Mouse (Mus musculus): ENCODE measurements around the gene Ltb.

Ltb gene

DNA sequence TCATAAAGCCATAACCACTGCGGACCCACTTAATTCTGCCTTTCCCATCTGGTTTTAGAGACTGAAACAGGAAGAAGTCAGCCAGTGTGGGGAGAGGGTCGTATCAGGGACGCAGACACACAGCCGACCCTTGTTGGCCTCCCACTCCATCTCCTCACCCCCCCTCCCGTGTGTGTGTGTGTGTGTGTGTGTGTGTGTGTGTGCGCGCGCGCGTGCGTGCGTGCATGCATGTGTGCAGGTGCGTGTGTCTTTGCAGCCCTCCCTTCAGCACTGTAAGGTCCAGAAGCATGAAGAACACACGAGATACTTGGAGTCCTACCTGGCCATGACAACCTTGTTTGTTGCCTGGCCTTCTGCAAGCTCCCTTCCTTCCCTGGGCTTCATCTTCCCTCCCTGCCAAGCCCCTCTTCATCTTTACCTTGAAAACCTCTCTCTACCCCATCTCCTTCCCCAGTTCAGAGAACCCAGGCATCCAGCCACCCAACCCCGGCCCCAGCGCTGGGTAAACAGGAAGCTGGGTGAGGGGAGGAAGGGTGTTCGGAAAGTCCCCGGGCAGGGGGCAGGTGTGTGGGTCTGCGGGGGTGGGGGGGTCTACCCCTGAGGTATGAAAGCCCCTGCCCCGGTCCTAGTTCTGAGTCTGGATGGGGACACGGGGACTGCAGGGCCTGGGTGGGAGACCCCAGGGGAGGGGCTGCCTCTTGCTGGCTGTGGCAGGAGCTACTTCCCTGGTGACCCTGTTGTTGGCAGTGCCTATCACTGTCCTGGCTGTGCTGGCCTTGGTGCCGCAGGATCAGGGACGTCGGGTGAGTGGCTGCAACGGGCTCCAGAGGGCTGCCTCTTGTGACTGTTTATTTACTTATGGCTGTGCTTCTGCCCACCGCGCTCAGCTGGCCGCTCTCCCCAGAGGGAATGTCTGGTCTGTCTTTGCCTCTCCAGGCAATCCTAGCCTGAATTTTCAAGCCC lies at the start of gene Ltb:
Gene Ltb, plus strand, starts transcription at position 559 of the 963 bp plus-strand sequence.
- DNase-seq (ENCODE audit: low read depth, low spot score) = no peak

GRCm38 (mm10) chr17:35146139-35146538 lies 48.1 kb upstream of the Ltb start:
- no peak for DNase-seq (ENCODE audit: low read depth, low spot score)

DNA sequence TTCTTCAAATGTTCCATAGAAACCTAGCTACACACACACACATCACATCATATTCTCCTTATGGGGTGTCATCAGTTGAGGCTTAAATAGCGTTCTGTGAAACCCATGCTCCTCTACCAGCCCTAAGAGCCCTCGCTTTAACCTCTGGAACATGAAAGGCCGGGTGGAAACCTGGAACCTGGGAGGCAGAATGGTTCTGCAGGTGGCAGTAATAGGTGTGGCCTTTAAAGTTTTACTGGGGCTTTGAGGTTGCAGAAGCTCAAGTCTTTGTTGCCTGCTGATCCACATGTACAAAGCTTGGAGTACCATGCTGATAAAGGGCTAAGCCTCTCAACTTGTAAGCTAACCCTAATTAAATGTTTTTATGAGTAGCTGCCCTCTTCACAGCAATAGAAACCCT lies 46.9 kb upstream of the Ltb start:
- DNase-seq (ENCODE audit: low read depth, low spot score) = no peak

- DNase-seq (ENCODE audit: low read depth, low spot score) = no peak
Measured at GRCm38 (mm10) chr17:35147922-35148639, 46.2 kb upstream of the Ltb start.

DNA sequence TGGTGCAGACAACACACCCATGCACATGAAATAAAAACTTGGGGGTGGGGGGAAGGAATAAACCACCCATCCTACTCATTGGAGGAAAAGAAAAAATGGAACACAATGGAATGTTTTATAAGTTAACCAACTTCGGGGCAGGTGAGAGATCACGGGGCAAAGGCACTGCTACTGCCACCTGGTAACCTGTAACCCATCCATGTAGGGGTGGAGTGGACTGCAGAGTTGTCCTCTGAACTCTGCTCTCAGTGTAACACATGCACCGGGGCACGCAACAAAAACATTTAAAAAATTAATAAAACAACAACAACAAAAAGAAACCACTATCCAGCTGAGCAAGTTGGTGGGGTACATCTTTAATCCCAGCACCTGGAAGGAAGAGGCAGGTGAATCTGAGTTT lies 42.1 kb upstream of the Ltb start:
- no peak for DNase-seq (ENCODE audit: low read depth, low spot score)

GRCm38 (mm10) chr17:35153077-35153476 lies 41.2 kb upstream of the Ltb start:
- no peak for DNase-seq (ENCODE audit: low read depth, low spot score)

- no peak for DNase-seq (ENCODE audit: low read depth, low spot score)
Measured at GRCm38 (mm10) chr17:35153931-35154330, 40.3 kb upstream of the Ltb start.

DNA sequence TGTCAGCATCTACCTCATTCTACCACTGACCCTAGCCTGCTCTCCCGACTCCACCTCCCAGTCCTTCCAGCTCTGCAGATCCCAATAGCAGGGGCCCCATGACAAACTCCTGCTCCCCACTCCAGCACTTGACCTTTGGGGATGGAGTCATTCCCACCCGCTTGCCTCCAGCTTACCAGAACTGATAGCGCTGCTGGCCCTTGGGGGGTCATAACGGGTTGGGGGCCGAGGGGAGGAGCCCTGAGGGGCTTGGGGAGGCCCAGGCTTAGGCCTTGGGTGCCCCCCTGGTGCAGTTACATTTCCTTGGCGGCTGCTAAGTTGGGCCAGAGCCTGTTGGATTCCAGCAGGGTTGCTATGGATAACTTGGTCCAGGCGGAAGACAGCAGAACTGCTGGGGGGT lies 39.6 kb upstream of the Ltb start:
- no peak for DNase-seq (ENCODE audit: low read depth, low spot score)

- no peak for DNase-seq (ENCODE audit: low read depth, low spot score)
Measured at GRCm38 (mm10) chr17:35155451-35155850, 38.8 kb upstream of the Ltb start.

- DNase-seq (ENCODE audit: low read depth, low spot score) = no peak
Measured at GRCm38 (mm10) chr17:35156461-35157200, 37.6 kb upstream of the Ltb start.

- no peak for DNase-seq (ENCODE audit: low read depth, low spot score)
Measured at GRCm38 (mm10) chr17:35157254-35157653, 37.0 kb upstream of the Ltb start.

DNA sequence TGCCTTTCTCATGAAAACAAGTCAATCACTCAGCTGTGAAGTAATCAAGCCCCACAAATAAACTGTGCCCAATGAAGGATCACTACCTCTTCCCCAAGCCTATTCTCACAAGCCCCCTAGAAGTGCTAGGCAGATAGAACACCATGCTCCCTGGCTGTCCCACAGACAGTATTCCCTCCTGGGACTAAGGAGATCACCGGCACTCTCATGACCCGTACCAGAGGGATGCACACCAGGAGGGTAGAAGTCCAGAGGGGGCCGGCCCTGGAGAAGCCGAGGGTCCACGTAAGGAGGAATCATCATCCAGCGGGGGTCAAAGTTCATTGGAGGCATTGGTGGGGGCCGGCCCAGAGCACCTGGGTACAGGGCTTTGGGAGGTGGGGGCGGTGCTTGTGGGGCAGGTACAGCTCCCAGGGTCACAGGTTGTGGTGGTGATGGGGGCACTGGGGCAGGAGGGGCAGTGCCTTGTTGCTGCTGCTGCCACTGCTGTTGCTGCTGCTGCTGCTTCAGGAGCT lies 36.5 kb upstream of the Ltb start:
- DNase-seq (ENCODE audit: low read depth, low spot score) = no peak

- no peak for DNase-seq (ENCODE audit: low read depth, low spot score)
Measured at GRCm38 (mm10) chr17:35158850-35159593, 35.2 kb upstream of the Ltb start.

DNA sequence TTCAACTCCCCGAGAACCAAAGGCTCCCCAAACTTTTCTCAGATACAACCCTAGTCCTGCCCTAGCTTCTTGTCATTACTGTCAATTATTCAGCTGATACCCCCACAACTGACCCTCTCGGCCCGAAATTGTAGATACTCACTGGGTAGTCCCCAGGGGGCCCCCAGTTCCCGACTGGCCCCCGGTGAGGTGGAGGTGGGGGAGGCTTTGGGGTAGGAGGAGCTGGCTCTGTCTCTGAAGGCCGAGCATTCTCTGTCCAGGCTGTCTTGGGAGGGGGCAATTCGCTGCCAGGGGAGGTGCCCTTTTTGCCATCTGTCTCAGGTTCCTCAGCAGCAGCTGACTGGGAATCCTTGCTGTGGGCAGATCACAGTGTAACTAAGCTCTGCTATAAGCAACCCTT lies 34.6 kb upstream of the Ltb start:
- no peak for DNase-seq (ENCODE audit: low read depth, low spot score)

DNA sequence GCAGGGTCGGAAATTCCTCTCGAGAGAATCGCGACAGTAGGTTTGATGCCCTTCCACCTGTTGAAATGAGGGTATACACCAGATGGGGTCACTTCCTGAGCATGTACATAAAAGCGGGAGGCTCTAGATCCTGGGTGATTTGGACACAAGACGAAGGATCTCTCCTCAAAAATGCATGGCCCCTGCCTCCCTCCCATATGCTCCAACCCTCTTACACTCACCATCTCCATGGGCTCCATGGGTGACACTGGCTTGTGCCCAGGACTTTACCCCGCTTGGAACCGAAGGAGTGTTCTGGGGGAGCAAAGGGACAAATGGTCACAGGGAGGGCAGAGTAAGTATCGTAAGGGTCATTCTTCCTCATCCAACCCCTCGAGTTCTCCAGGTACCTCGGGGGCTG lies 32.8 kb upstream of the Ltb start:
- no peak for DNase-seq (ENCODE audit: low read depth, low spot score)

- DNase-seq (ENCODE audit: low read depth, low spot score) = no peak
Measured at GRCm38 (mm10) chr17:35162121-35162520, 32.1 kb upstream of the Ltb start.

- no peak for DNase-seq (ENCODE audit: low read depth, low spot score)
Measured at GRCm38 (mm10) chr17:35162730-35163129, 31.5 kb upstream of the Ltb start.

- peak; percentile 27 for DNase-seq (ENCODE audit: low read depth, low spot score)
Measured at GRCm38 (mm10) chr17:35163326-35164081, 30.7 kb upstream of the Ltb start.

GRCm38 (mm10) chr17:35164218-35164567 lies 30.0 kb upstream of the Ltb start:
- peak; percentile 27 for DNase-seq (ENCODE audit: low read depth, low spot score)

Measured in c-Kit-negative CD71-positive TER-119-positive erythroid progenitor cells, embryonic 14.5 days (primary cell).